Mouse (Mus musculus) CD8-positive naive resting alpha-beta T cell, adult 2 months (primary cell): ENCODE data around the gene Gm9747.
A peak's percentile ranks its signal among the peaks of the same experiment; 100 is the strongest.

ENCODE experiments used
- DNase-seq, 2 experiments: peaks; one replicate each; pipeline ENCODE4 v3.0.0; 2022; ENCODE audit warnings: low read depth in 2 of 2, low spot score in 2 of 2

Gene Gm9747

GRCm38 (mm10) chr1:82253789-82254445, 21.0 kb downstream of the Gm9747 start:
- no peak for DNase-seq

- no peak for DNase-seq
Measured at GRCm38 (mm10) chr1:82257457-82257856, 24.5 kb downstream of the Gm9747 start.

- DNase-seq, result no peak
Measured at GRCm38 (mm10) chr1:82258331-82258730, 25.4 kb downstream of the Gm9747 start.

GRCm38 (mm10) chr1:82260055-82260454, 27.1 kb downstream of the Gm9747 start:
- no peak for DNase-seq

- DNase-seq, result no peak
Measured at GRCm38 (mm10) chr1:82261053-82261618, 28.2 kb downstream of the Gm9747 start.

GRCm38 (mm10) chr1:82261638-82262037, 28.7 kb downstream of the Gm9747 start:
- DNase-seq, result no peak

GRCm38 (mm10) chr1:82262331-82262730, 29.4 kb downstream of the Gm9747 start:
- DNase-seq, result no peak

GRCm38 (mm10) chr1:82267547-82267946, 34.6 kb downstream of the Gm9747 start:
- no peak for DNase-seq

- DNase-seq, result no peak
Measured at GRCm38 (mm10) chr1:82272231-82272630, 39.3 kb downstream of the Gm9747 start.

GRCm38 (mm10) chr1:82273529-82273928, 40.6 kb downstream of the Gm9747 start:
- DNase-seq, result no peak

GRCm38 (mm10) chr1:82274361-82274760, 41.4 kb downstream of the Gm9747 start:
- DNase-seq, result no peak

- DNase-seq, result no peak
Measured at GRCm38 (mm10) chr1:82279768-82280167, 46.9 kb downstream of the Gm9747 start.

- DNase-seq, result no peak
Measured at GRCm38 (mm10) chr1:82281823-82282222, 48.9 kb downstream of the Gm9747 start.

- peak; percentile 46 to 64 for DNase-seq
Measured at GRCm38 (mm10) chr1:82282992-82283611, 50.2 kb downstream of the Gm9747 start.

GRCm38 (mm10) chr1:82283901-82284301, 51.0 kb downstream of the Gm9747 start:
- no peak for DNase-seq

GRCm38 (mm10) chr1:82284403-82284802, 51.5 kb downstream of the Gm9747 start:
- DNase-seq, result no peak
